Mouse (Mus musculus) CH12.LX (cell line): Measurements from ENCODE around the gene Artn. TPM values are rescaled to one million over a fixed set of nuclear protein-coding genes. Genes with fewer than 3 reads are reported as not detected.

Source experiments
- DNase-seq: peaks from one replicate; pipeline ENCODE4 v3.0.0-alpha.2; 2013; ENCODE audit errors: extremely low read depth
- H3K27ac ChIP-seq: 2 replicates; pipeline ENCODE4 v1.5.1; 2012; ENCODE audit warnings: low read depth, mild to moderate bottlenecking, control low read depth, moderate library complexity; ENCODE audit not compliant: insufficient read depth
- H3K27me3 ChIP-seq: replicated peaks from 2 replicates; pipeline ENCODE3; 2012; ENCODE audit warnings: inconsistent platforms
- H3K36me3 ChIP-seq, 2 experiments: replicated peaks in 1 of 2; 2 replicates each; pipeline versions ENCODE3 to v1.6.1; 2012; ENCODE audit warnings: inconsistent platforms in 1 of 2, low read length in 1 of 2, mild to moderate bottlenecking in 1 of 2, mixed read lengths in 1 of 2, moderate library complexity in 1 of 2; ENCODE audit not compliant: control insufficient read depth in 1 of 2, insufficient read depth in 1 of 2
- H3K4me1 ChIP-seq, 2 experiments: 2 replicates each; pipeline ENCODE4 v1.6.1; 2012; ENCODE audit warnings: inconsistent platforms in 1 of 2, moderate library complexity in 1 of 2; ENCODE audit not compliant: insufficient read depth in 2 of 2, control insufficient read depth in 1 of 2
- H3K4me2 ChIP-seq: 2 replicates; pipeline ENCODE4 v1.6.1; 2012; ENCODE audit warnings: low read depth, mild to moderate bottlenecking, control low read depth; ENCODE audit not compliant: poor library complexity, insufficient read depth, severe bottlenecking
- H3K4me3 ChIP-seq, 3 experiments: fragments of 150-350 bp in 1 of 3; sonication (generic) in 1 of 3; replicated peaks in 1 of 3; 2 replicates each; pipeline versions ENCODE3 to v1.5.1; 2011 to 2012; ENCODE audit warnings: low read depth in 2 of 3, low read length in 2 of 3, mild to moderate bottlenecking in 2 of 3, moderate library complexity in 2 of 3, control low read depth in 1 of 3, improper control_type of control experiment in 1 of 3, inconsistent platforms in 1 of 3, mixed read lengths in 1 of 3; ENCODE audit not compliant: poor library complexity in 1 of 3
- H3K79me2 ChIP-seq: replicated peaks from 2 replicates; pipeline ENCODE4 v1.6.1; 2012; ENCODE audit warnings: mild to moderate bottlenecking, moderate library complexity; ENCODE audit not compliant: control insufficient read depth, poor library complexity, insufficient read depth, severe bottlenecking; ENCODE audit errors: extremely low read depth
- H3K9ac ChIP-seq: 2 replicates; pipeline ENCODE4 v1.6.1; 2012; ENCODE audit warnings: low read depth, mild to moderate bottlenecking, control low read depth, moderate library complexity; ENCODE audit not compliant: insufficient read depth
- H3K9me3 ChIP-seq: replicated peaks from 2 replicates; pipeline ENCODE3; 2012; ENCODE audit warnings: low read length, inconsistent platforms, mixed read lengths
- CHD2 ChIP-seq: IDR thresholded peaks from 2 replicates; pipeline ENCODE4 v1.6.1; 2011; ENCODE audit warnings: low read length, improper control_type of control experiment
- CTCF ChIP-seq, 2 experiments: IDR thresholded peaks in 1 of 2; conservative IDR thresholded peaks in 1 of 2; 2 replicates each; pipeline ENCODE4 v1.5.1; 2011 to 2012; ENCODE audit warnings: low read depth in 2 of 2, low read length in 2 of 2, improper control_type of control experiment in 1 of 2, inconsistent platforms in 1 of 2, mild to moderate bottlenecking in 1 of 2, moderate library complexity in 1 of 2
- EP300 ChIP-seq: IDR thresholded peaks from 2 replicates; pipeline ENCODE4 v1.6.1; 2011; ENCODE audit warnings: low read length, improper control_type of control experiment
- ETS1 ChIP-seq: conservative IDR thresholded peaks from 2 replicates; pipeline ENCODE4 v1.6.1; 2012; ENCODE audit warnings: low read depth, mild to moderate bottlenecking, inconsistent platforms, low read length, improper control_type of control experiment, moderate library complexity
- IRF4 ChIP-seq: IDR thresholded peaks from 2 replicates; pipeline ENCODE4 v1.6.1; 2014; ENCODE audit warnings: low read depth, mild to moderate bottlenecking, inconsistent platforms, low read length, improper control_type of control experiment
- MEF2A ChIP-seq: IDR thresholded peaks from 2 replicates; pipeline ENCODE4 v1.6.1; 2014; ENCODE audit warnings: low read depth, mild to moderate bottlenecking, inconsistent platforms, low read length, improper control_type of control experiment, borderline replicate concordance
- MXI1 ChIP-seq: IDR thresholded peaks from 2 replicates; pipeline ENCODE4 v1.6.1; 2011; ENCODE audit warnings: mild to moderate bottlenecking, low read depth, low read length, improper control_type of control experiment
- MYC ChIP-seq: IDR thresholded peaks from 2 replicates; pipeline ENCODE4 v1.6.1; 2011; ENCODE audit warnings: low read depth, mild to moderate bottlenecking, improper control_type of control experiment, low read length
- POLR2A ChIP-seq: IDR thresholded peaks from 2 replicates; pipeline ENCODE4 v1.6.1; 2011; ENCODE audit warnings: low read depth, mild to moderate bottlenecking, improper control_type of control experiment, low read length
- RAD21 ChIP-seq: IDR thresholded peaks from 2 replicates; pipeline ENCODE4 v1.6.1; 2011; ENCODE audit warnings: low read depth, mild to moderate bottlenecking, low read length, improper control_type of control experiment, moderate library complexity
- RCOR1 ChIP-seq: conservative IDR thresholded peaks from 2 replicates; pipeline ENCODE4 v1.6.1; 2012; ENCODE audit warnings: low read depth, mild to moderate bottlenecking, inconsistent platforms, low read length, improper control_type of control experiment
- SMC3 ChIP-seq: IDR thresholded peaks from 2 replicates; pipeline ENCODE4 v1.6.1; 2011; ENCODE audit warnings: low read depth, low read length, improper control_type of control experiment
- TBP ChIP-seq: conservative IDR thresholded peaks from 2 replicates; pipeline ENCODE4 v1.6.1; 2011; ENCODE audit warnings: low read depth, low read length, improper control_type of control experiment
- UBTF ChIP-seq: IDR thresholded peaks from 2 replicates; pipeline ENCODE4 v1.6.1; 2012; ENCODE audit warnings: low read depth, mild to moderate bottlenecking, inconsistent platforms, low read length, improper control_type of control experiment, moderate library complexity
- USF2 ChIP-seq: conservative IDR thresholded peaks from 2 replicates; pipeline ENCODE4 v1.6.1; 2011; ENCODE audit warnings: low read depth, low read length, improper control_type of control experiment
- ZC3H11A ChIP-seq: IDR thresholded peaks from 2 replicates; pipeline ENCODE4 v1.6.1; 2012; ENCODE audit warnings: low read depth, mild to moderate bottlenecking, inconsistent platforms, low read length, improper control_type of control experiment
- ZMIZ1 ChIP-seq: IDR thresholded peaks from 2 replicates; pipeline ENCODE4 v1.6.1; 2012; ENCODE audit warnings: low read depth, mild to moderate bottlenecking, inconsistent platforms, low read length, improper control_type of control experiment
- dilution Hi-C: fragments of 300-500 bp; cut with MboI; formaldehyde crosslinking; loops from 2 replicates; pipeline ENCODE4 v1.14.3; 2020; ENCODE audit warnings: low sequenced_read_pairs; ENCODE audit not compliant: extremely low pct_unique_long_range_greater_than_20kb, extremely low pct_ligation_motif_present
- in situ Hi-C: fragments of 300-500 bp; cut with MboI; formaldehyde crosslinking; loops from 3 replicates; pipeline ENCODE4 v1.14.3; 2019; ENCODE audit warnings: low sequenced_read_pairs, low pct_ligation_motif_present, low pct_unique_long_range_greater_than_20kb, mixed read lengths
- polyA plus RNA-seq: library from polyadenylated mRNA; unstranded; fragments of >175 nt; gene quantifications from 2 replicates; pipeline ENCODE4 v1.2.1, GENCODE M21; 2012; ENCODE audit warnings: low read depth; ENCODE audit not compliant: insufficient read length
- total RNA-seq, 2 experiments: library from RNA; depleted of rRNA; stranded (reverse); fragments of 300-350 nt in 1 of 2; fragments of >200 nt in 1 of 2; gene quantifications; 2 replicates each; pipeline ENCODE4 v1.2.3; 2012 to 2014

The Artn gene
- total and polyA plus RNA-seq, 3 experiments = not detected

- Histone ChIP-seq H3K36me3 (peaks cover 0 to 10% of the 10 kb centered on the region in 2 experiments), H3K79me2 (peaks cover 9% of the 10 kb centered on the region; the same call in 1 of the 2 replicates), H3K4me1 (peaks cover 5 to 46% of the 10 kb centered on the region in 2 experiments; a peak in 3 of 4 replicates), H3K27me3 (no peaks in the 10 kb centered on the region), H3K27ac (no peak overlapping the region), H3K9me3 (no peaks in the 10 kb centered on the region), H3K9ac (no peak overlapping the region), H3K4me2 (no peak overlapping the region), H3K4me3 (no peak overlapping the region)
- no peak for TF ChIP-seq CHD2
- TF ChIP-seq USF2 = no peak
- no peak for TF ChIP-seq POLR2A
- TF ChIP-seq RAD21 = no peak
- dilution Hi-C loops = no loop called here
- in situ Hi-C loops = loop anchor here (10.0 kb wide), 1 partner anchor 147 kb away; no protein-coding TSS in a partner anchor
- no peak for DNase-seq
These were observed 11.7 kb downstream of the Artn start for GRCm38 (mm10) chr4:117917847-117918246.

GRCm38 (mm10) chr4:117917402-117917801, 12.2 kb downstream of the Artn start:
- H3K9ac ChIP-seq = no peak overlapping the region
- H3K27ac ChIP-seq = no peak overlapping the region
- dilution Hi-C loops = no loop called here
- peaks cover 12% of the 10 kb centered on the region; the same call in 1 of the 2 replicates for H3K79me2 ChIP-seq
- no peak for DNase-seq
- no peak for TF ChIP-seq ETS1
- no peak for TF ChIP-seq TBP
- TF ChIP-seq ZMIZ1 = no peak
- TF ChIP-seq MYC = no peak
- TF ChIP-seq CHD2 = no peak
- TF ChIP-seq UBTF = no peak
- TF ChIP-seq SMC3 = no peak
- TF ChIP-seq CTCF (conservative IDR thresholded peaks at IDR 0.05 in 1 of 2, IDR thresholded peaks at IDR 0.05 in 1 of 2; ENCODE audit: low read depth in 2 of 2, low read length in 2 of 2) = no peak
- no peak for TF ChIP-seq MXI1
- no peak for TF ChIP-seq IRF4
- TF ChIP-seq MEF2A = no peak
- no peak for TF ChIP-seq EP300
- no peak for TF ChIP-seq RCOR1
- TF ChIP-seq ZC3H11A = no peak
- in situ Hi-C loops = loop anchor here (10.0 kb wide), 1 partner anchor 147 kb away; no protein-coding TSS in a partner anchor
- H3K4me3 ChIP-seq = no peak overlapping the region
- no peak overlapping the region for H3K4me2 ChIP-seq
- no peaks in the 10 kb centered on the region for H3K9me3 ChIP-seq
- H3K27me3 ChIP-seq = no peaks in the 10 kb centered on the region
- H3K4me1 ChIP-seq = peaks cover 6 to 50% of the 10 kb centered on the region in 2 experiments; a peak in 3 of 4 replicates
- H3K36me3 ChIP-seq = peaks cover under 1 to 14% of the 10 kb centered on the region in 2 experiments
